Mouse (Mus musculus) spleen, adult 2 months (tissue): ENCODE data around the gene Trcg1.

Experiments
- CTCF ChIP-seq: fragments of 200-500 bp; IDR thresholded peaks from 2 replicates; pipeline ENCODE4 v1.5.1; 2011; ENCODE audit warnings: mild to moderate bottlenecking, inconsistent platforms; ENCODE audit not compliant: insufficient read depth, insufficient read length, insufficient replicate concordance; ENCODE audit errors: extremely low read depth
- POLR2A ChIP-seq: fragments of 200-500 bp; IDR thresholded peaks from 2 replicates; pipeline ENCODE4 v1.6.1; 2011; ENCODE audit warnings: low read depth, low read length, inconsistent platforms

GRCm38 (mm10) chr9:57214500-57214899 is 21.9 kb upstream of the Trcg1 start:
- TF ChIP-seq CTCF (no peak), POLR2A (no peak)
